Mouse (Mus musculus) adrenal gland, postnatal 4 days (tissue): ENCODE results near the gene Tfap2a. TPM values are rescaled to one million over a fixed set of nuclear protein-coding genes. Genes with fewer than 3 reads are reported as not detected.

Experiments
- DNase-seq, 2 experiments: peaks; one replicate each; pipeline ENCODE4 v3.0.0; 2021 to 2022; ENCODE audit warnings: low spot score in 2 of 2, mixed read lengths in 2 of 2
- long read RNA-seq, 2 experiments: library from polyadenylated mRNA; stranded (forward); transcript quantifications; one replicate each; pipeline ENCODE4 v2.0.0; 2021
- total RNA-seq, 2 experiments: library from RNA; stranded (reverse); gene quantifications; 2 replicates each; pipeline ENCODE4 v1.2.3; 2021

The Tfap2a gene
- total RNA-seq, result 1 to 10 TPM; 1.5 to 3.1 TPM
- long read RNA-seq, experiment 1, result 0 reads
- long read RNA-seq, experiment 2, result 0 reads

DNA sequence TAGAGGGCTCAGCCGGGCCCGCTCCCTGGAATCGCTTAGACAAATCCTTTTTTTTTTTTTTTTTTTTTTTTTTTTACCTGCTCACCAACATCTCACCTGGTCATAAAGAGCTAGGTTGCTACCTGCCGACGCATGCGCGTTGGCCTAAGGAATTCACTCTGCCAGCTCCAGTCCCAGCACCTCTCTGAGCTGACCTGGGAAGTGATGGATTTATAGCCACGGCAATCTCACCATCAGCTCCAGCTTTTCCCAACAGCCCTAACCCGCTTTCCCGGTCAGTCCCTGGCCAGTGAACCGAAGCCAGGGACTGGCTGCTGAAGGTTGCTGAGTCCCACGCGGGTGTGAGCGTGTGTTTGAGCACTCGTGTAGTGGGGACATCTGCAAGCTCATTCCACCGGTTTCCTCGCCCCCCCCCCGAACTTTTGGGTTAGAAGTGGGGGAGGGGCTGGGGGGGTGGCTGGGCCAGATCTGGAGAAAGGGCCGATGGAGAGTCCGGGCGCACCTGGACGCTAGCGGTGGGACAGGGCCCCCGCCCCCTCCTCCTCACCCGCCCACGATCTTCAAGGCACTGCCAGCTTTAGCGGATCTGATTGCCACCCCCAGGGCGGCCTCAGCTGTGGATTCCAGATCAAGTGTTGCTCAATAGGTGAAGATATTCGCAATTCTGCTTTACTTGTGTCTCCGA, at the start of gene Tfap2a:
Gene Tfap2a, minus strand, starts transcription at position 181 of the 685 bp plus-strand sequence.
- no peak for DNase-seq

DNA sequence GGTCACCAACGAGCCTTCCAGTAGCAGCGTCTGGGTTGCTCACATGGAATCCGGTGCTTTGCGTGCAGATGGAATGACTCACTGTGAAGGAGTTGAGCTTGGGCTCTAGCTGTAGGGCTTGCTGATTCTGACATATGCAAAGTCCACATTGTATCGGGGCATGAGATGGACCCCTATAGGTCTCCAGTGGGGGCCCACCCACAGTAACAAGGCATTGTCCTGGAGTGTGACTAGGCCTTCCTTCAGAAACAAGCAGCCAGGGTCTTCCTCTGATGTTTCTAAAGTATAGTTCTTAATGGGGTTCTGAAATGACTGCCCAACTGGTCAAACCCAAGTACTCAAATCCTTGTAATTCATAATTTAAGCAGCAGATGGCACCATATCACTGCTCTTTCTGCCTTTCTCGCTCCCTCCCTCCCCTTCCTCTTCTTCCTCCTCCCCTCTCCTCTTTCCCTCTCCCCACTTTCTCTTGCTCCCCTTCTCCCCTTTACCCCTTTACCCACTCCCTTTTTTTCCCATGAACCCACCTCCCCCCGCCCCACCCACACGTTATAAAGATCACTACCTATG, 46.1 kb upstream of the Tfap2a start:
- no peak for DNase-seq

DNA sequence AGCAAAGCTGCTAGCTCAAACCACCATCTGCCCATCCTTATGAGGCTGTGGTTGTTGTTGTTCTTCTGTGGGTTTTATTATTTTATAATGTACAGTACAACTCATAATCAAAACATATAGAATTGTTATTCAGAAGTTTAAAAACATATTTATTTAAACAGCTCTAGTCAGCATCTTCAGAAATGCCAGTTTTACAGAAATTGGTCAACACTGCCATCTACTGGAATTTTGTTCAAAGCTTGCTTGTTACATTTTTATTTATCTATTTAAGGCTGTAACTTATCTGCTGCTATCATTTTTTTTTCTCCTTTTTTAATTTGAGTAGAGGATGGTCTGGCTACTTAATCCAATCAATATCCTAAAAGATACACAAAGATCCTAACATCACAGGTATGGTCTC, 19.8 kb upstream of the Tfap2a start:
- DNase-seq, result no peak

DNA sequence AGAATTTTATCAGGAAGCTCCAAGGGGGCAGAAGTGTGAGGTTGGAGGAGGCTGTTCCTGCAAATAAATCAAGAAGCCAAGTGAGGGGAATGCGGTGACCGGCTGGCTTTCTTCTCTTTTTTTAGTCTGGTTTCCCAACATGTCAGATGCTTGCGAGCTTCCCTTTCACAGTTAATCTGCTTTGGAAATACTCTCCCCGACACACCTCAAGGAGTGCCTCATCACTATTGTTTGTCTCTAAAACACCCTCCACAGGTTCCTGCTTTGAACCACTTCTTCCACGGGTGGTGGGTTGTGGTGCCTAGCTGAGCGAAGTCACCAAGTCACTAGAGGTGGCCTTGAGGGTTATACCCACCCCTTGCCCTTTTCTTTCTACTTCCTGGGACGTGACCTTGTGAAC, 18.2 kb upstream of the Tfap2a start:
- no peak for DNase-seq

DNA sequence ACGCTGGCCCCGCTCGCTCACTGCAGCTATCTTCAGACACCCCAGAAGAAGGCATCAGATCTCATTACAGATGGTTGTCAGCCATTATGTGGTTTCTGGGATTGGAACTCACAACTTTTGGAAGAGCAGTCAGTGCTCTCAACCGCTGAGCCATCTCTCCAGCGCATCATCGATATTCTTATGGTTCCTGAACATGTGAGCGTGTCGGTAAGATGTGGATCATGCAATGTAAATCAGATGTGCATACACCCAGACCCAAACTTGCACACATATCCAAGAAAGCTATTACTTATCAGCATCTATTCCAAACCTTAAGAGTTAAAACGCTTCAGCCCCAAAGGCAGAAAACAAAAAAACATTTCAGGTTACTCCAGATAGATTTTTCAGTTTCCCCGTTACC, 15.9 kb upstream of the Tfap2a start:
- DNase-seq, result no peak

DNA sequence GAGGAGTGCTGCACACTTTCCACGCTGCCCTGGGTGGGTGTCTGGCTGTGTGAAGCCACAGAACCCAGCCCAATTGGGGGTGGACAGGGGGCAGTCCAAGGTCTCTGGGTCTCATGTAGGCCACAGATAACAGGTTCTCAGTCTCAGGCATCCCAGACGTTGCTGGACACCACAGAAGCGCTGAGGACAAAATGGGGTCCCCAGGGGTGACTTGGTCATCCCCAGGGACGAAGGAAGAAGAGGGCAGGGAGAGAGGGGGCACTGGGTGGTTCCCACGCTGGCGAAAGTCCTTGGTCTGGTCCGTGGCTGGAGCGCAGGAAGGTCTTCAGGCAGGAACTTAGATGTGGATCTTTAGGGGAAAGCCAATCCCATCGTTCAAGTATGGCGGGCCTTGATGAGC, 13.7 kb upstream of the Tfap2a start:
- DNase-seq, result no peak

DNA sequence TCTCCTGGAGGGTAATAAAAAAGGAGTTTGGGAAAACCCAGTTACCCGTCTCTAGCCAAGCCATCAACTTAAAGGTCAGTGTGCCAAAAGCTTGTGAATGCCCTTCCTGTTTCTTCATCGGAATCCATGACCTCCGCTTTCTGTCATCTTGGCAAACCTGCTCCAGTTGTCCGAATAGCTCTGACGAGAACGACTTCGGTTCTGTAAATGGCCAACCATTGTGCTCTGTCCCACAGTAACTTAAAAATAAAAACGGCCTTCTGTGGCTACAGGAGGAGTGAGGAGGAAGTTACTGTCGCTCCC, 11.4 kb upstream of the Tfap2a start:
- no peak for DNase-seq

DNA sequence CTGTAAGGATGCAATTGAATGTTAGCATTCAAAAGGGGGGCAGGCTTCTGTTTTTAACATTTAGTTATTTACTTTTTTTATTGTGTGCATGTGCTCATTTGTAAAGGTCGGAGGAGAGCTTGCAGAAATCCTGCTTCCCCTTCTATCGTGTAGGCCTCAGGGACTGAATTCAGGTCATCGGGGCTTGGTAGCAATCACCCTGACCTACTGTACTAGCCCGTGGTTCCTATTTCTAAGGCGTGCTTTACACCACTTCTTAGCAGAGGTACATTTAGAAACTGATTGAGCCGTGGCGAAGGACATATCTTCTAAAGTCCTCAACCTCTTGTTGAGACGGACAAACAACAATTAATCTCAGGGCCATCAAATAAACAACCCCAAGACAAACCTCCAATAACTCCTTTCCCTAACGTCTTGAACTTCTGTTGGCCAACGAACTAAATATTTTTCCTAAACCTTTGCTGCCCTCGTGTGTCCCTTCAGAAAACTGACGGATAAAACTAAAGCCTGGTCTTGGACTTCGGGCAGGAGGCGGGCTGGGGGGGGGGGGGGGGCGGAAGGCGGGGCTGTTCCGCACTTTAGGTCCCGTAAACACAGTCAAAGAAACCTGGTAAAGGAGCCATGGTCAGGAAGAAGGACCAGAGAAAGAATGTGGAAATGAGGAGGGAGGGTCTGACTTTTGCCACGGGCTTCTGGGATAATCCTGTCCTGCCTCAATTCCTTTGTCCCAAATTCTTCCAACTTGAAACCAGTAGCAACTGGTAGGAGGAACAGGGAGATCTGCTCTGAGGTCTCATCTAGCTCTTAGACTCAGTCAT, 10.8 kb upstream of the Tfap2a start:
- no peak for DNase-seq

DNA sequence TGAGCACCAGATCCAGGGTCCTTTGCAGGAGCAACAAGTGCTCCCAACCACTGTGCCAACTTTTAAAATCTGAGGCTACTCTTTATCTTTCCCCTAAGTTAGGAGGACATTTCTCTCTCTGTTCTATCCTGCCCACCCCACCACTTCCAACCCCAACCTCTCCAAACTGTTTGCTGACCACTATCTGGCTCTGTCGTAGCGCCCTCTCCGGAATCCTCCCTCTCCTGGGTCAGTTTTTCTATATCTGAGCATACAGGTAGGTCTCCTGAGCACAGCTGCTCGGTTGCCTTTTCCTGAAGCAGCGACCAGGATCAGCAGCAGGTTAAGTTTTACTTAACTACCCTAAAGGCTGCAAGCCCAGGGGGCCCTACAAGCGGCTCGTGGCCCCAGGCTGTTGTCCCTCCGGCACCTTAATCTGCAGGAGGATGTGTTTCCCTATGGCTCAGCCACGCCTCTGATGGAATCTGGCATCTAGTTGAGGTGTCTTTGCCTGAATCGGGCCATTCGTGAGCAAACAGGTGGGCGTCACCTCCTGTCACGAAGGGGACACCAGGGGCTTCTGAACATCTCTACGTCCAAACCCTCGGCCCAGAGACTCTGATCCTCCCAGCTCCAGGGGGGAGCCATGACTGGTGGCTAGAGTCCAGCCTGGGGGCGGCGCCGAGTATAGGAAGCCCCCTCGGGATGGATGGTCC, 6.1 kb upstream of the Tfap2a start:
- DNase-seq, result no peak

DNA sequence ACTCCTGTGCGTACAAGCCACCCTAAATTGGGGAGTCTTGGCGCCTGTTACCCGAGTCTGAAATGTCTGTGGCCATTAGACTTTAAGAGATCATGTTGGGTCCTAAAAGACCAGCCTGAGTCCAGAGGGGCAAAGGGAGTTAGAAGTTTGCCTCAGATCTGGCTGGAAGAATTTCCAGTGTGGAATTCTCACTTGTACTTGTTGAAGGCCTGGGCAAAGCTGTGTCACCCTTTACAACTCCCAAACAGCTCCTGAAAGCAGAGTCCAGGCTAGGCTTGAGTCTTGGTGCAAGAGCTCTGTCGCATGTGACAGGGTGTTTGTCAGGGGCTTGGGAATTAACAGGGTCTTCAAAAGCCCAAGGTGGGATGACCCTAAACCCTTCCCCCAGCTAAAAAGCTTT, 5.0 kb upstream of the Tfap2a start:
- no peak for DNase-seq

DNA sequence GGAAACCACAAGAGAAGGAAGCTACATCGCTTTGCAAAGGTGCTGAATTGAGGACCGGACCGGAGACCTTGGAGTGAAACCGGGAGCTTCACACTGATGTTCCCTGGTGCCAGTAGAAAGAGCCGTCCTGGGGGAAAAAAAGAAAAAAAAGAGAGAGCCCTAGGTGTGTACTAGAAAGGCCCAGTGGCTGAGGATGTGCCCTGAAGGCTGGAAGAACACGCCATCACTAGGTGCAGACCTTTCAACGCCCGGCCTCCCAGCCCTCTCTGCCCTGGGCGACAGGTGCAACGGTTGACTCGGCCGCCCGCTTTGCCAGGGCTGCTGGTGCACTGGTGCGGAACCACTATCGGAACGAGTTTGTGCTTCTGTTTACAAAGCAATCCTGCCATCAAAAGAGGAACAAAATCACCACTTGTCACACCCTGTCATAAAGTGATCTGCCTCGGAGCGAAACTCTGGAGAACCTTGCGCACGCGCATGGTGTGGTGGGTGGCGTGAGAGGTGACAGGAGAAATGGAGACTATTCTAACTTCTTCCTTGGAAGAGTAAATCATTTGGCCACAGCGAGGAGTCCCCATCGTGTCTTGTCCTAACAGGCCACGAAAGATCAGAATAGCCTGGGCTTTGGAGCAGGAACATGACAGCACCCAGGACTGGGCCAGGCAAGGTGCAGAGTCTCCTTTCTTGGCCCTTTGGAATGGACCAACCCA, 3.8 kb upstream of the Tfap2a start:
- DNase-seq, result no peak

DNA sequence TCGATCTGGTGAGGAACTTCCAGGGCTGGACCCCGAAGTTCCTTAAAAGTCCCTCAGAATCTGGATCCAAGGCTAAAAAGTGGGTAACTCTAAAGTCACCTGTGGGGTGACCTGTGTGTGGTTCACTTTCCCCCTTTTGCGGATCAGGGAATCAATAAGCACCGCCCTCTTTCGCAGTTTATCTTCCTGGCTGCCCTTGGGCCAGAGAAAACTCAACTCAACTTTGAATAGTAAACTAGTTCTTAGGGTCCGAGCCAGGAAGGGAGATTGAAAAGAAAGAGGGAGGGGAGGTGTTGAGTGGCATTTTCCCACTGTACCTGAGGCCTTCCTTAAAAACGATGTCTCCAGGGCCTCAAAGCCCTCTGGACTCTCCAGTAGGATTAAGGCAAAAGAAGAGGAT, 3.3 kb upstream of the Tfap2a start:
- no peak for DNase-seq

DNA sequence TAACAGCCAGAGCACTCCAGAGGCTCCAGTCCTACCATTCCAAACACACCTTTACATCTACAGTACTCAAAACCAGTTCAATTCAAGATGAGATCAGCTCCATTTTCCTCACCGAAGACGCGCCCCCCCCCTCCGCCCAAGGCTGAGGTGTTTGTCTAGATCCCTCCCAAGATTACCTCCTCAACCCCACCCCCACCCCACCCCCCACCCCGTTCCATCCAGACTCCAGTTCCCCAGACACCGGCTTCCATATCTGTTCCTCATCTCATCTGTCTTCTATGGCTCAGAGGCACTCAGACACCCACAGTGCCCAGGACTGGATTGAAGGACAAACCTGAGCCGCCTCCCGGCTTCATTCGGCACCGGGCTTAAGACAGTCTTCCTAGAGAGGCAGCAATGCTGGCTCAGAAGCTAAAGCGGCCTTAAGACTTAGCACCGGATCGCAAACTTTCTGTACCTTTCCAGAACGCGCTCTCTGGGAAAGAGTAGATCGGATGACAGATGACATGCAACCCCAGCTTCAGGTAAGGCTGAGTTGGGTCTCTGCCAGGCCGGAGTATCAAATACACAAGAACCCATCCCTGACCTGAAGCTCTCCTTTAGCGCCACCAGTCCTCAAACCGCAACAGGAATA, 2.7 kb upstream of the Tfap2a start:
- no peak for DNase-seq

DNA sequence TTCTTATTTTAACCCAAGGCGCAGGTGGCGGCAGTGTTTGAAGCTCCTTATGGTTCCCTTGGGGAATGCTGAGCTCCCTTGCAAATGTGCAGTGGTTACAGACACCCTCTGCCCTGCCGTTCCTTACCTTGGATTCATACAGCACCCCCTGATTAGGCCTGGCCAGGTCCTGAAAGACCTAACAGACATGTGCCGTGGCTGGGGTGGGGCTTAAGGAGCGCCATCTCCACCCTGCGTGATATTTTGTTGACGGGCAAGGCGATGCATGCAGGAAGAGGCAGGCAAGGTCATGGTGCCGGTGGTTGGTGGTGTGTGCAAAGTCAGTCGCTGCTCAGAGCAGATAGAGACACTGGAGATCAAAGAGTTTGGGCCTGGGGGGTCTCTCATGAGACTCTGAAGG, 1.7 kb upstream of the Tfap2a start:
- DNase-seq, result no peak

DNA sequence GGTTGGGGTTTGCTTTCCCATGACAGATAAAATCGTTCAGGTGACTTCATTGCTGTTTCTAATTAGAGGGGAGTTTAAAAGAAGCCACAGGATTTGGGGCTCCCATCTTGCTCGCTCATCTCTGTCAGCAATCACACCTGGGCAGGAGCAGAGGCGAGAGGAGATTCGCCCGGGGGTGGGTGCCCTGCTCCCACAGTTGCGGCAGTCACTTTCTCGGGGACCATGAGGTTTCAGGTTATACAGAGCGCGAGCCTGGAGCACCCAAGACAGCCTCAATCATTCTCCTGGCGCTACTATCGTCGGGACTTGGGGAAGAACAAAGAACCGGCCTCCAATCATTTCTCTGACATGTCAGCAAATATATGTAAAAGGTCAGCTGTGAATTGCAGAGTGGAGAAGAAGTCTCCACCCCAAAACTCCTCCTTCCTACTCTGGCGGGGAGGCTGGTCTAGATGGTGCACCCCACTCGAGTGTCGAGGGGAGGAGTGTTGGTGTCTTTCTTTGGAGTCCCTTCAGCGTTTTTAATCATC, 1.0 kb upstream of the Tfap2a start:
- no peak for DNase-seq

DNA sequence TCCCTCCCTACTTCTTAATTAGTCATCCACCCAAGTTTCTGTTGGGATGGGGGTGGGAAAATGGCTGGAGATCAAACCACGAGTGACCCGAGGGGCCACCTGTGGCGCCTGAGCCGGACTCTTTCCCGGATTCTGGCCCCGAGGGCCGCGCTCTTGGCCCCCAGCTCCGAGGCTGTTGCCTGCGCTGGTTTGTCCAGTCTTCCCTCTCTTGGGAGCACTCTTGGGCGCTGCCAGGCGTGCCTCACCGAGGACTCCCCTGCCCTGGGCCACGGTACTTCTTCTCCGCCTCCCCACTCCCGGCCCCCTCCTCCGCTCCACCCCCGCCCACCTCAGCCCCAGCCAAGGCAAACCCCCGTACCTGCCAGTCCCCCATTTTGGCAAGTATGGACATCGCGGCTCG, 415 bp downstream of the Tfap2a start:
- no peak for DNase-seq

DNA sequence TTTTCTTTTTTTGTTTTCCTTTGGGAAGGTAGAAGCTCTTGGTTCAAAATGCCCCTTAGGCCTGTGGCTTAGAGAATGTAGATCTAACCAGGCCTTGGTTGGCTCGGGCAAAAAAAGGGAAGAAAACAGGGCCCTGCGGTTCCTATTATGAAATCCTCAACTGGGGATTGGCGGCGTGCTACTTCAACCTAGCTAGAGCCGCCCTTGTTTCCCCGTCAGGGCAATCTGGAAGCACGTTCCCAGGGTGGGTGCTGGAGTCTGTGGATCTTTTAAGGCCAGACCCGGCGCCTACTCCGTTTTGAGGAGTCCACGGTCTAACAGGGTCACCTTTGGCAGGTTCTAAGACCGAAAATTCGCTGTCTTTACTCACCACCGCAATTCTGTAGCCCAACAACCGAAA, 1.1 kb downstream of the Tfap2a start:
- DNase-seq, result no peak

DNA sequence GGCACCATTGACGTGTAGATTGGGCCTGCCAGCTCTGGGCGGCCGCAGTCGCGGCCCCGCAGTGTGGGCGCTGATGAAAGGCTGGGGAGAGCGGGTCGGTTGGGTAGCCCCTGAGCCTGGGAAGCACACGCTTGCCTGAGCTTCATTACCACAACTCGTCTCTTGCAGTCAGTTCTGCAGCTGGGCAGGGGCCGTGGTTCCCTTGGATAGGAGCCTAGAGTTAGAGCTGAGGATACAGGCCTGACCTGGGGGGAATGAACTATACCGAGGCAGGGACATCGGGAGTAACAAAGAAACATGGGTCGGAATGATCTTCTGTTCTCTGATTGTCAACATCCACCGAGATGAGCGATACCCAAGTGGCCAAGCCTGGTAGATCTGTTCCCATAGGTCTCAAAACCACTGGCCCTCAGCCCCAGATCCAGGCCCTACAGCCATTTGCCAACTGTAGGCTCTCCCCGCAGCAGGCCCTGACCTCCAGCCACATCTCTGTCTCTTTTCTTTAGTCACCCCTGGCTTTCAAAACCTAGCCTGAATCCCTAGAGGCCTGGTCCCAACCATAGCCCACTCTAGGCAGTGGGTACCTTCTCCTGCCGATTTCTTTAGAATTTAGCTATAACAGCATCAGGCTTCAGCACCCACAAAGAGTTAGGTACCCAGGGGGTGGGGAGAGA, 1.9 kb downstream of the Tfap2a start:
- DNase-seq, result no peak

DNA sequence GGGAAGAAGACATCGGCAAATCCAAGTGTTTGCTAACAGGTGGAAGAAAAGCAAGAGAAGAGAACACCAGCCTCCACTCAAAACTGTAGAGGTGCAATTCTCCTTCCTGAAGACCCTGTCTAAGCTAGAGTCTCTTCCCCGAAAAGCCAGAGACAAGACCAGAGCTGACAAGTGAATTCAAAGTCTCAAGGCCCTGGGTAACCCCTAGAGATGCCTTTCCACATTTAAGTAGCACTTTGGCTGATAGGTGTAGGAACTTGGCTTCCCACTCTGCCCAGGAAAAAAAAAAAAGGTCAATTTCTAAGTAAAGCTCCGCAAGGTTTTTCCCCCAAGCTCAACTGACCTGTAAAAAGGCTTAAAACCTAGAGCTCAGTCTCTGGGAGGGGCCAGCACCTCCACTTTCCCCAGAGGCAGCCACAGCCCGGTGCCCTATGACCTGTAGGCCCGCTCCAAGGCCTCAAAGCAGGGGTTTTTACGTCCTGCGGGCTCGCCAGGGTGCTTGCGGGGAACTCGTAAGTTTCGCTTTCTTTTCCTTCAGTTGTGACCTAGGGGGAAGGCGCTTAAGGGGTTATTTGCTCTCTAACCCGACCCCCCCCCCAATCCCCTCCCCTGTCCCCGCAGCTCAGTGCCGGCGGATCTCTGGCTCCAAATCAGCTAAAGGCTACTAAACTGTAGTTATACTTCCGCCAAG, 2.6 kb downstream of the Tfap2a start:
- no peak for DNase-seq
